Mouse (Mus musculus): ENCODE results near the gene Plin2. TPM values are rescaled to one million over a fixed set of nuclear protein-coding genes. Genes with fewer than 3 reads are reported as not detected.

The Plin2 gene
- polyA plus RNA-seq, 1 experiment from 2014 or later: 69.5 TPM

DNA sequence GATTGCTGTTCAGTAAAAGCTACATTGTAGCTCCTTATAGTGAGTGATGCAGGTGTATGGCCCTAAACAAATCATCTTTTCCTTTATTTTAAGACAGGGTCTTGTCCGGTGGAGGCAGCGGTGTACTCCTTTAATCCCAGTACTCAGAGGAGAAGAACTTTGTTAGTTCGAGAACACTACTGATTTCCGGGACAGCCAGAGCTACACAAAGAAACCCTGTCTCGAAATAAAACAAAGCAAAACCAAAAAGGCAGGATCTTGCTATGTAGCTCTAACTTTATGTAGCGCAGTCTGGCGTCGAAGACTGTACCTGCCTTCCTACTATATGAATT lies 57.6 kb downstream of the Plin2 start:
- peak; percentile 17 for ATAC-seq (ENCODE audit: low FRiP score, low read depth)
- H3K4me1 ChIP-seq: peaks cover 5% of the 10 kb centered on the region; the same call in 1 of the 2 replicates
- no peak overlapping the region for H3K9ac ChIP-seq
- no peak overlapping the region for H3K27ac ChIP-seq
- H3K27me3 ChIP-seq (replicated peaks): no peaks in the 10 kb centered on the region
- peak overlapping the region; percentile 92 for H3K4me2 ChIP-seq (replicated peaks)
- H3K4me3 ChIP-seq: peak overlapping the region; percentile 75
- no peaks in the 10 kb centered on the region for H3K9me3 ChIP-seq
- no peaks in the 10 kb centered on the region for H3K36me3 ChIP-seq
- WGBS: 40% methylated on average over 8 of the region's 8 CpGs

DNA sequence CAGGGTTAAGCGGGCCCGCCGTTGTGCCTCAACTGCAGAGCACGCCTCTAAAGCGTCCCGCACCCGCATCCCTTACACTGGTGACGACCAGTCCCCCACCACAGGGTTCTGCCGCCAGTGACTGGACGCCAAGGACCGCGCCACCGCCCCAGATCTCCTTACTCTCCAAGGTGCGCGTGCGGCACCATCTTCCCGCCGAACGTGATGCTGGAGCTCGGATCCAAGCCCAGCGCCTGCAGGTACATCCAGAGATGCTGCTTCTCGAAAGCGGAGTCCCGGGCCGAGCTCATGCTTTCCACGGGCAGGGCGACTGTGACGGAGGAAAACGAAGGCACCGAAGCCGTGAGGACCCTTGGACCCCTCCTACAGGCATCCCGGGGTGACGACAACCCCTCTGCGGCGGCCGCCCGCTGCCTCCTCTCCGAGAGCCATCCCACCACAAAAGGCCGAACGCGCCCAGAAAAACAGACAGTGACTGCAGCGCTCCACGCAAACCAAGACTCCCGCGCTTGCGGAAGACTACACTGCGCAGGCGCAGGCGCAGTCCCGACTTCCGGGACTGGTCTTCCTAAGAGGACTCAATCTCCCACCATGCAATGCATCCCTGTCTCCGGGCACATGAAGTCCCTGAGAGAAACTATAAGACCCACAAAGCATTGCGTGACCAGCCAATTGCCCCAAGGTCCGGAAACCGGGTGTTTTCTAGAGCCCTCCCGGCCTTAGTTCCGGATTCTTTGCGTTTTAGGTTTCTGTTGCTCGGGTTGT lies 58.2 kb downstream of the Plin2 start, which contains the start of gene Haus6:
Haus6 (minus strand) TSS at position 532 of the 765 bp plus-strand sequence.
- Histone ChIP-seq H3K27ac (peak within 1 kb of the TSS; percentile 9; the same call in 1 of the 2 replicates), H3K9ac (peak within 1 kb of the TSS; percentile 71), H3K9me3 (no peaks in the 10 kb centered on the region), H3K4me2 (replicated peaks) (peak within 1 kb of the TSS; percentile 92), H3K36me3 (0 out of 2 replicates have a peak, but pooled peaks cover under 1% of the 10 kb centered on the region), H3K4me3 (peak within 1 kb of the TSS; percentile 75), H3K4me1 (peaks cover 5% of the 10 kb centered on the region; the same call in 1 of the 2 replicates), H3K27me3 (replicated peaks) (no peaks in the 10 kb centered on the region)
- peak; percentile 100 for ATAC-seq (ENCODE audit: low FRiP score, low read depth)
- WGBS: under 1% methylated on average over 59 of the region's 59 CpGs

Other genes starting within 250 kb of the Plin2 start
- gene Saxo1, start 111.7 kb downstream of the Plin2 start, polyA plus RNA-seq (2016; fragmentation: Nextera tagmentation; extraction: Ambion mirVana): not detected in 2 replicates
- 79.3 and 85.5 TPM in 2 replicates for gene Rraga, start 94.4 kb downstream of the Plin2 start, polyA plus RNA-seq (2016; fragmentation: Nextera tagmentation; extraction: Ambion mirVana)
- 17.2 and 18.2 TPM in 2 replicates for gene Haus6, start 58.0 kb downstream of the Plin2 start, polyA plus RNA-seq (2016; fragmentation: Nextera tagmentation; extraction: Ambion mirVana)
- 4.4 and 5.0 TPM in 2 replicates for gene Dennd4c, start 78.5 kb upstream of the Plin2 start, polyA plus RNA-seq (2016; fragmentation: Nextera tagmentation; extraction: Ambion mirVana)
- gene Rps6, start 187.4 kb upstream of the Plin2 start, polyA plus RNA-seq (2016; fragmentation: Nextera tagmentation; extraction: Ambion mirVana): 495 and 518 TPM in 2 replicates
- 13.0 and 14.0 TPM in 2 replicates for gene Acer2, start 204.3 kb upstream of the Plin2 start, polyA plus RNA-seq (2016; fragmentation: Nextera tagmentation; extraction: Ambion mirVana)